Mouse (Mus musculus) lung, embryonic 16.5 days (tissue): Measurements from ENCODE around the gene Gm20379. TPM values are rescaled to one million over a fixed set of nuclear protein-coding genes. Genes with fewer than 3 reads are reported as not detected.

ENCODE experiments used
- ATAC-seq: fragments of 200-750 bp; cut with Nextera tagmentation; 2 replicates; pipeline ENCODE4 v1.8.0; 2017; ENCODE audit warnings: low read depth, mild to moderate bottlenecking, moderate library complexity
- H3K27ac ChIP-seq: fragments of 300-500 bp; sonication (generic); 2 replicates; pipeline ENCODE4 v1.5.1; 2014; ENCODE audit warnings: mild to moderate bottlenecking, control low read depth, low read length
- H3K27me3 ChIP-seq: fragments of 300-500 bp; sonication (generic); 2 replicates; pipeline ENCODE4 v1.6.1; 2014; ENCODE audit warnings: low read depth, low read length, mixed read lengths; ENCODE audit not compliant: control insufficient read depth, insufficient read depth
- H3K36me3 ChIP-seq: fragments of 300-500 bp; sonication (generic); 2 replicates; pipeline ENCODE4 v1.6.1; 2014; ENCODE audit warnings: low read length; ENCODE audit not compliant: control insufficient read depth, insufficient read depth
- H3K4me1 ChIP-seq: fragments of 300-500 bp; sonication (generic); replicated peaks from 2 replicates; pipeline ENCODE4 v1.6.1; 2014; ENCODE audit warnings: low read length, mixed read lengths; ENCODE audit not compliant: control insufficient read depth, insufficient read depth
- H3K4me2 ChIP-seq: fragments of 300-500 bp; sonication (generic); 2 replicates; pipeline ENCODE4 v1.6.1; 2014; ENCODE audit warnings: low read depth, low read length, control low read depth
- H3K4me3 ChIP-seq: fragments of 300-500 bp; sonication (generic); 2 replicates; pipeline ENCODE4 v1.5.1; 2014; ENCODE audit warnings: mild to moderate bottlenecking, low read length, control low read depth
- H3K9ac ChIP-seq: fragments of 300-500 bp; sonication (generic); 2 replicates; pipeline ENCODE4 v1.6.1; 2014; ENCODE audit warnings: low read length, control low read depth
- H3K9me3 ChIP-seq: fragments of 300-500 bp; sonication (generic); 2 replicates; pipeline ENCODE4 v1.6.1; 2016; ENCODE audit warnings: low read length; ENCODE audit not compliant: control insufficient read depth
- WGBS: fragments of 180-500 bp; shearing (Covaris S2); extraction: QIAGEN DNeasy Blood & Tissue Kit; methylation state at CpG from one replicate; pipeline ENCODE4 v1.1.7; 2014; 5-methylcytosine and 5-hydroxymethylcytosine counted together
- polyA plus RNA-seq: library from polyadenylated mRNA; unstranded; fragments of >200 nt; fragmentation: Nextera tagmentation; extraction: Ambion mirVana; gene quantifications from 2 replicates; pipeline ENCODE4 v1.2.1, GENCODE M21; 2015

The Gm20379 gene
- polyA plus RNA-seq, 1 experiment from 2014 or later, result 0.54 TPM

- Histone ChIP-seq H3K4me1 (no peaks in the 10 kb centered on the region), H3K4me2 (no peak overlapping the region), H3K27ac (no peak overlapping the region), H3K9me3 (no peaks in the 10 kb centered on the region), H3K4me3 (no peak overlapping the region), H3K27me3 (no peaks in the 10 kb centered on the region), H3K9ac (no peak overlapping the region), H3K36me3 (peaks cover 11% of the 10 kb centered on the region)
- ATAC-seq, result no peak
- 93% methylated on average over 4 of the region's 4 CpGs for WGBS
Measured at GRCm38 (mm10) chr13:92296490-92296889, 9.3 kb upstream of the Gm20379 start.

- no peaks in the 10 kb centered on the region for H3K27me3 ChIP-seq
- H3K4me1 ChIP-seq, result no peaks in the 10 kb centered on the region
- H3K4me3 ChIP-seq, result no peak overlapping the region
- H3K9ac ChIP-seq, result no peak overlapping the region
- WGBS, result 69% methylated on average over 2 of the region's 2 CpGs
- no peak for ATAC-seq
- no peaks in the 10 kb centered on the region for H3K9me3 ChIP-seq
- H3K4me2 ChIP-seq, result no peak overlapping the region
- peaks cover 11% of the 10 kb centered on the region for H3K36me3 ChIP-seq
- no peak overlapping the region for H3K27ac ChIP-seq
Measured at GRCm38 (mm10) chr13:92297021-92297420, 8.8 kb upstream of the Gm20379 start.

GRCm38 (mm10) chr13:92299522-92299921 is 6.3 kb upstream of the Gm20379 start:
- no peak overlapping the region for H3K9ac ChIP-seq
- ATAC-seq, result no peak
- WGBS, result 63% methylated on average over 1 of the region's 1 CpGs
- no peak overlapping the region for H3K4me3 ChIP-seq
- H3K27ac ChIP-seq, result no peak overlapping the region
- no peaks in the 10 kb centered on the region for H3K4me1 ChIP-seq
- H3K27me3 ChIP-seq, result no peaks in the 10 kb centered on the region
- H3K4me2 ChIP-seq, result no peak overlapping the region
- no peaks in the 10 kb centered on the region for H3K9me3 ChIP-seq
- peaks cover 11% of the 10 kb centered on the region for H3K36me3 ChIP-seq

GRCm38 (mm10) chr13:92301754-92302153 is 4.0 kb upstream of the Gm20379 start:
- no peak overlapping the region for H3K9ac ChIP-seq
- H3K4me2 ChIP-seq, result no peak overlapping the region
- H3K4me3 ChIP-seq, result no peak overlapping the region
- no peak for ATAC-seq
- H3K36me3 ChIP-seq, result peaks cover 8% of the 10 kb centered on the region
- H3K27ac ChIP-seq, result no peak overlapping the region
- no peaks in the 10 kb centered on the region for H3K27me3 ChIP-seq
- 62% methylated on average over 4 of the region's 4 CpGs for WGBS
- H3K4me1 ChIP-seq, result no peaks in the 10 kb centered on the region
- no peaks in the 10 kb centered on the region for H3K9me3 ChIP-seq

GRCm38 (mm10) chr13:92302466-92302865 is 3.3 kb upstream of the Gm20379 start:
- no peaks in the 10 kb centered on the region for H3K4me1 ChIP-seq
- H3K36me3 ChIP-seq, result peaks cover 8% of the 10 kb centered on the region
- ATAC-seq, result no peak
- no peak overlapping the region for H3K4me3 ChIP-seq
- no peaks in the 10 kb centered on the region for H3K9me3 ChIP-seq
- no peaks in the 10 kb centered on the region for H3K27me3 ChIP-seq
- H3K4me2 ChIP-seq, result no peak overlapping the region
- 84% methylated on average over 4 of the region's 4 CpGs for WGBS
- no peak overlapping the region for H3K9ac ChIP-seq
- H3K27ac ChIP-seq, result no peak overlapping the region

- Histone ChIP-seq H3K4me1 (no peaks in the 10 kb centered on the region), H3K4me3 (no peak overlapping the region), H3K27ac (no peak overlapping the region), H3K36me3 (peaks cover 12% of the 10 kb centered on the region), H3K9ac (no peak overlapping the region), H3K27me3 (no peaks in the 10 kb centered on the region), H3K9me3 (no peaks in the 10 kb centered on the region), H3K4me2 (no peak overlapping the region)
- 80% methylated on average over 8 of the region's 8 CpGs for WGBS
- ATAC-seq, result no peak
Measured at GRCm38 (mm10) chr13:92303062-92303948, 2.5 kb upstream of the Gm20379 start.

- 93% methylated on average over 5 of the region's 5 CpGs for whole genome bisulfite sequencing
- H3K9ac ChIP-seq, result no peak overlapping the region
- no peaks in the 10 kb centered on the region for H3K27me3 ChIP-seq
- ATAC-seq, result no peak
- H3K27ac ChIP-seq, result no peak overlapping the region
- H3K9me3 ChIP-seq, result no peaks in the 10 kb centered on the region
- no peaks in the 10 kb centered on the region for H3K4me1 ChIP-seq
- H3K36me3 ChIP-seq, result peaks cover 21% of the 10 kb centered on the region
- no peak overlapping the region for H3K4me2 ChIP-seq
- no peak overlapping the region for H3K4me3 ChIP-seq
Measured at GRCm38 (mm10) chr13:92304291-92304690, 1.5 kb upstream of the Gm20379 start.

- H3K4me3 ChIP-seq, result no peak overlapping the region
- 87% methylated on average over 5 of the region's 5 CpGs for WGBS
- H3K4me1 ChIP-seq, result no peaks in the 10 kb centered on the region
- H3K9ac ChIP-seq, result no peak overlapping the region
- no peak overlapping the region for H3K27ac ChIP-seq
- H3K9me3 ChIP-seq, result no peaks in the 10 kb centered on the region
- H3K27me3 ChIP-seq, result no peaks in the 10 kb centered on the region
- no peaks in the 10 kb centered on the region for H3K36me3 ChIP-seq
- no peak for ATAC-seq
- no peak overlapping the region for H3K4me2 ChIP-seq
Measured at GRCm38 (mm10) chr13:92314613-92315012, 8.8 kb downstream of the Gm20379 start.

- no peak overlapping the region for H3K4me2 ChIP-seq
- no peaks in the 10 kb centered on the region for H3K9me3 ChIP-seq
- no peak for ATAC-seq
- no peak overlapping the region for H3K27ac ChIP-seq
- H3K9ac ChIP-seq, result no peak overlapping the region
- 0 out of 2 replicates have a peak, but pooled peaks cover 2% of the 10 kb centered on the region for H3K36me3 ChIP-seq
- no peaks in the 10 kb centered on the region for H3K4me1 ChIP-seq
- no peak overlapping the region for H3K4me3 ChIP-seq
- WGBS, result 85% methylated on average over 5 of the region's 5 CpGs
- H3K27me3 ChIP-seq, result no peaks in the 10 kb centered on the region
Measured at GRCm38 (mm10) chr13:92320770-92321169, 15.0 kb downstream of the Gm20379 start.
